Mouse (Mus musculus) heart, postnatal 0 days (tissue): ENCODE results near the gene Padi3.

Experiments
- CTCF ChIP-seq: IDR thresholded peaks from 2 replicates; pipeline ENCODE4 v1.5.1; 2016; ENCODE audit warnings: antibody characterized with exemption, control low read depth, low read depth
- EP300 ChIP-seq: IDR thresholded peaks from 2 replicates; pipeline ENCODE4 v1.6.1; 2016; ENCODE audit warnings: antibody characterized with exemption, low read depth

GRCm38 (mm10) chr4:140815496-140815895 lies 5.0 kb upstream of the Padi3 start:
- TF ChIP-seq CTCF: no peak
- no peak for TF ChIP-seq EP300
